Mouse (Mus musculus): ENCODE results near the gene AC124108.1. TPM values are rescaled to one million over a fixed set of nuclear protein-coding genes. Genes with fewer than 3 reads are reported as not detected.
A peak's percentile ranks its signal among the peaks of the same experiment; 100 is the strongest.

The AC124108.1 gene
- total and polyA plus RNA-seq, 2 experiments = not detected

DNA sequence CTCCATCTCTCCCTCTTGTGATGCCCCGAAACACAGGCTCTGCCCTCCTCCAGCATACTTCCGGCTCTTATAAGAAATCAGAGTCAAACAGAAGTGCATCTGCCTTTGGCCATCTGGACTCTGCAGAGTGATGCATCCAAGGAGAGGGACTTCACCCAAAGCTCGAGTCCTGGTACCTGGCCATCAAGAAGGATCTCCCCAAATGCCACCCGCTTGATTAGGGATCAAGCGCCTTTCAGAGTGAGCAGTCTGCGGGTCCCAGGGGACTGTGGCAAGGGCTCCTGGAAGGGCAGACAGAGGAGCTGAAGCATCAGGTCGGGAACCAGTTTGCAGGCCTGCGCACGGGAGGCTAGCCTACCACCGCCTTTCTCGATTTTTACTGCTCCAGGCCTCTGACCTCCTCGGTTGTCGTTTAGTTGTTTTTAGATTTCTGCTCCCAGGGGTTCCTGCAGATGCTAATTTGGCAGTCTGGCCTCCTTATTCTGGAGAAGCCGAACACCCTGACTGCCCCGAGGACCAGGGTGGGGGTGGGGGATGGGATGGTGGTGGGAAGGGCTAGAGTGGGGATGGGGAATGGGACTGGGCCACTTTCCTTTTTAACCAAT, 38.1 kb upstream of the AC124108.1 start:
- H3K27ac ChIP-seq (replicated peaks; ENCODE audit: insufficient read depth, low read depth, low read length) = no peak overlapping the region
- H3K9ac ChIP-seq (ENCODE audit: low read depth, low read length) = no peak overlapping the region
- no peaks in the 10 kb centered on the region for H3K27me3 ChIP-seq (ENCODE audit: control insufficient read depth, insufficient read depth, low read length)
- H3K4me3 ChIP-seq (ENCODE audit: insufficient read depth, low read depth, low read length) = no peak overlapping the region
- TF ChIP-seq CTCF (IDR thresholded peaks at IDR 0.05; ENCODE audit: low read depth, low read length) = no peak
- TF ChIP-seq POLR2A (IDR thresholded peaks at IDR 0.05; ENCODE audit: extremely low read depth, insufficient read depth, low read length) = no peak
- no peaks in the 10 kb centered on the region for H3K4me1 ChIP-seq (ENCODE audit: control insufficient read depth, insufficient read depth, low read length)
- 80% methylated on average over 15 of the region's 15 CpGs for WGBS
- no peaks in the 10 kb centered on the region for H3K79me2 ChIP-seq (ENCODE audit: control insufficient read depth, insufficient read depth, low read length)
- DNase-seq (ENCODE audit: extremely low read depth, low read depth, low spot score) = no peak
- H3K36me3 ChIP-seq (ENCODE audit: control insufficient read depth, insufficient read depth, low read length) = no peaks in the 10 kb centered on the region

DNA sequence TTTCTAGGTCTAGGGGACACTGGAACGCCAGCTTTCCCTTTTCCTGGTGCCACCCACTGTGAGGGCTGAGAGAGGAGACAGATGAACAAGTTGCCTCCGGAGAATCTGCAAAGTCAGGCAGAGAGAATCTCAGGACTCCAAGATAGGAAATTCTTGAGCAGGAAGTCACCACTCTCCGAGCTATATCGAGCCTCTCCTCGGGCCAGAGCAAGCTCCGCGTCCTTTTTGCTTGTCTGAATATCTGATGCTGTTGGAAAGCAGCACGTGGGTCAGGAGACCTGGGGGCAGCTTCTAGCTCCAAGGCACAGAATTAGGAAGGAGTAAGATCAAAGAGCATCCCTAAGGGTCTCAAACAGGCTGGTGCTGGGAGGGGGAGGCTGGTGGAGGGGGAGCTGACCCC, 37.6 kb upstream of the AC124108.1 start:
- 83% methylated on average over 8 of the region's 8 CpGs for WGBS
- H3K79me2 ChIP-seq (ENCODE audit: control insufficient read depth, insufficient read depth, low read length) = no peaks in the 10 kb centered on the region
- no peak overlapping the region for H3K4me3 ChIP-seq (ENCODE audit: insufficient read depth, low read depth, low read length)
- TF ChIP-seq POLR2A (IDR thresholded peaks at IDR 0.05; ENCODE audit: extremely low read depth, insufficient read depth, low read length) (no peak), CTCF (IDR thresholded peaks at IDR 0.05; ENCODE audit: low read depth, low read length) (no peak)
- H3K4me1 ChIP-seq (ENCODE audit: control insufficient read depth, insufficient read depth, low read length) = no peaks in the 10 kb centered on the region
- H3K27ac ChIP-seq (replicated peaks; ENCODE audit: insufficient read depth, low read depth, low read length) = peak overlapping the region; percentile 33
- no peaks in the 10 kb centered on the region for H3K36me3 ChIP-seq (ENCODE audit: control insufficient read depth, insufficient read depth, low read length)
- no peak overlapping the region for H3K9ac ChIP-seq (ENCODE audit: low read depth, low read length)
- no peaks in the 10 kb centered on the region for H3K27me3 ChIP-seq (ENCODE audit: control insufficient read depth, insufficient read depth, low read length)
- DNase-seq (ENCODE audit: extremely low read depth, low read depth, low spot score) = no peak

DNA sequence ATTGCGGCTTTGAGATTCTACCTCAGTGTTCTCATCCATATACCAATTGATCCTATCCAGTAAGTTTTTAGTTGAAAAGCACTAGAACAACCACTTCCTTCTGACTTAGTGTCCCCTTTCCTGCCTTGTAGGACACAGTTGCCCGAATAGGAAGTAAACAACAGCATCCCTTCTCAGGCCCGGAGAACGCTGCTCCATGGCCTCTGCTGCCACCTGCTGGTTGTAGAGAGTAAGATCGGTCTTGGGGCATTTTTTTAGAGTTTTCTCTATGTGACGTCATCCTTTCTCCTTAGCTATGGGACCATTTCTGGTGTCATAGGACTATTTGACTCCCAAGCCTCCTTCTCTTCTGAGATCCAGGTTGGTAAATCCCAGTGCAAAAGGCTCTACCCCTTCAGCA, 35.5 kb upstream of the AC124108.1 start:
- Histone ChIP-seq H3K4me1 (ENCODE audit: control insufficient read depth, insufficient read depth, low read length) (no peaks in the 10 kb centered on the region), H3K36me3 (ENCODE audit: control insufficient read depth, insufficient read depth, low read length) (no peaks in the 10 kb centered on the region), H3K27ac (replicated peaks; ENCODE audit: insufficient read depth, low read depth, low read length) (no peak overlapping the region), H3K4me3 (ENCODE audit: insufficient read depth, low read depth, low read length) (no peak overlapping the region), H3K79me2 (ENCODE audit: control insufficient read depth, insufficient read depth, low read length) (no peaks in the 10 kb centered on the region), H3K9ac (ENCODE audit: low read depth, low read length) (no peak overlapping the region), H3K27me3 (ENCODE audit: control insufficient read depth, insufficient read depth, low read length) (no peaks in the 10 kb centered on the region)
- DNase-seq (ENCODE audit: extremely low read depth, low read depth, low spot score) = peak; percentile 68
- TF ChIP-seq POLR2A (IDR thresholded peaks at IDR 0.05; ENCODE audit: extremely low read depth, insufficient read depth, low read length) (no peak), CTCF (IDR thresholded peaks at IDR 0.05; ENCODE audit: low read depth, low read length) (peak; percentile 95)
- WGBS = 13% methylated on average over 6 of the region's 6 CpGs

DNA sequence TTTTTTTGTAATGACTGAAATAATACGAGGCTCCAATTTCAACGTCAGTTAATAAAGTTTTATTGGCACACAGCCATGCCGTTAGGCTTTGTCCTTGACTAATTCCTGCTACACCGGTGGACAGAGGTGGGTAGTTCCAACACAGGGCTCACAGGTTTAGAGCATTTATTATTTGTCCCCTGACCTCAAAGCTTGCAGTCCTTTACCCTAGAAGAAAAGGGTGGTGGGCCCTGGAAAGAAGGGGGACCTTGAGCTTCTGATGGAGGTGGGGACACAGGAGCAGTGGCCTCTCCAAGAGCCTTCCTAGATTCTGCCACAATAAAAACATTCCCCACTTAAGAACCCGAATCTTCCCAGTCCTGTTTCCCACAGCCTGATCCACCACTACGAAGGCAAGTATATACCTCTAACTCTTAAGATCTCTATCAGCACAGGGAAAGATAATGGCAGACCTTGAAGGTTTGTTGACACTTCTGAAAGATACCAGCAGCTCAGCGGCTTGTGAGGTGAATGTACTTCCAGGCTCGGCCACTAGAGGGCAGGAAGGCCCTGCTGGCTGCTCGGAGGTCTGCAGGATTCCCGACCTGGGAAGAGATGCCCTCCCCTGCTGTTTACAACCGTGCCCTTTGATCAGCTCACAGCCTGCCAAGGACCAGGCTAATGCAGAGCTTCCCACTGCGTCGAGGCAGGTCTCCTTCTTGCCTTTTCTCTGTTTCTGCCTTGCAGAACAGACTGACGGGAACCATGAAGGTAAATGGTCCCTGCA, 34.1 kb upstream of the AC124108.1 start:
- 16% methylated on average over 14 of the region's 14 CpGs for WGBS
- peak; percentile 81 for DNase-seq (ENCODE audit: extremely low read depth, low read depth, low spot score)

DNA sequence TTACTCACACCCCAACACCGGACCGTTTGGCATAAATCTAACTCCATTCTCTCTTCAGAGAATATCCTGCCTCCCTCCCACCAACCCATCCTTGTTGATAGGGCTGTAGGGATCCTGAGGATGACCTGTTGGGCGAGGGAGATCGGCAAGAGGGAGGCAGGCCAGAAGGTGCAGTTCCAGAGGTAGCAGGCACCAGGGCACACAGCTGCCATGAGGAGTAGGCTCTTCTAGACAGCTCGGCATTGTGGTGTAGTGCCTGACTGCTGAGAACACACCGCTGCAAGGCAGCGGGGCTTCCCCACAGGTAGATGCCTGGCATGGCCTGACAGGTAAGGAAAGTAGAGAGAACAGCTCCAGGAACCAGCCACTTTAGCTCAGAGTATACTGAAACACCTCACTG, 33.4 kb upstream of the AC124108.1 start:
- H3K36me3 ChIP-seq (ENCODE audit: control insufficient read depth, insufficient read depth, low read length) = no peaks in the 10 kb centered on the region
- 40% methylated on average over 7 of the region's 7 CpGs for WGBS
- H3K79me2 ChIP-seq (ENCODE audit: control insufficient read depth, insufficient read depth, low read length) = no peaks in the 10 kb centered on the region
- TF ChIP-seq POLR2A (IDR thresholded peaks at IDR 0.05; ENCODE audit: extremely low read depth, insufficient read depth, low read length) (no peak), CTCF (IDR thresholded peaks at IDR 0.05; ENCODE audit: low read depth, low read length) (no peak)
- no peak overlapping the region for H3K27ac ChIP-seq (replicated peaks; ENCODE audit: insufficient read depth, low read depth, low read length)
- no peaks in the 10 kb centered on the region for H3K4me1 ChIP-seq (ENCODE audit: control insufficient read depth, insufficient read depth, low read length)
- no peaks in the 10 kb centered on the region for H3K27me3 ChIP-seq (ENCODE audit: control insufficient read depth, insufficient read depth, low read length)
- no peak overlapping the region for H3K4me3 ChIP-seq (ENCODE audit: insufficient read depth, low read depth, low read length)
- no peak for DNase-seq (ENCODE audit: extremely low read depth, low read depth, low spot score)
- no peak overlapping the region for H3K9ac ChIP-seq (ENCODE audit: low read depth, low read length)

More for the DNA sequence above, 34.1 kb upstream of the AC124108.1 start:
- Histone ChIP-seq H3K27me3 (ENCODE audit: control insufficient read depth, insufficient read depth, low read length) (no peaks in the 10 kb centered on the region), H3K4me1 (ENCODE audit: control insufficient read depth, insufficient read depth, low read length) (no peaks in the 10 kb centered on the region), H3K27ac (replicated peaks; ENCODE audit: insufficient read depth, low read depth, low read length) (no peak overlapping the region), H3K79me2 (ENCODE audit: control insufficient read depth, insufficient read depth, low read length) (no peaks in the 10 kb centered on the region), H3K4me3 (ENCODE audit: insufficient read depth, low read depth, low read length) (no peak overlapping the region), H3K9ac (ENCODE audit: low read depth, low read length) (no peak overlapping the region), H3K36me3 (ENCODE audit: control insufficient read depth, insufficient read depth, low read length) (no peaks in the 10 kb centered on the region)
- TF ChIP-seq POLR2A (IDR thresholded peaks at IDR 0.05; ENCODE audit: extremely low read depth, insufficient read depth, low read length) (no peak), CTCF (IDR thresholded peaks at IDR 0.05; ENCODE audit: low read depth, low read length) (peak; percentile 99)

DNA sequence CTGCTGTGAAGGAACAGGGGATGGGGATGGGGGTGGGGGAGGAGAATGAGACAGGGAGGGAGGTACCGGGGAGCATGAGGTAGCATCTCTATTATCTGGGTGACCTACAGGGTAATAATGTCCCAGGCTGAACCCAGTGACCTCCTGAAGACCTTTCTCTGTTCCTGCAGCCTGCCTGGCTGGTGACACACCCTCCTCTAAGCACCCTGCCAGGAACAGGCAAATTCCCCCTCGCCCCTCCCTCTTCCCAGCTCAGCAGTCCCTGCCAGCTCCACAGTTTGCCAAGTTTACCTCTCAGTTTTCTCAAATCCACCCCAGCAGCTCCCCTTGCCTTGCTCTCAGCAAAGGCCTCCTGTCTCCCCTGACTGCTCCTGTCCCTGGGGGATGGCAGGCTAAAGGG, 32.5 kb upstream of the AC124108.1 start:
- 27% methylated on average over 2 of the region's 2 CpGs for WGBS
- Histone ChIP-seq H3K79me2 (ENCODE audit: control insufficient read depth, insufficient read depth, low read length) (no peaks in the 10 kb centered on the region), H3K27me3 (ENCODE audit: control insufficient read depth, insufficient read depth, low read length) (no peaks in the 10 kb centered on the region), H3K27ac (replicated peaks; ENCODE audit: insufficient read depth, low read depth, low read length) (no peak overlapping the region), H3K4me3 (ENCODE audit: insufficient read depth, low read depth, low read length) (no peak overlapping the region), H3K36me3 (ENCODE audit: control insufficient read depth, insufficient read depth, low read length) (no peaks in the 10 kb centered on the region), H3K9ac (ENCODE audit: low read depth, low read length) (no peak overlapping the region), H3K4me1 (ENCODE audit: control insufficient read depth, insufficient read depth, low read length) (no peaks in the 10 kb centered on the region)
- no peak for DNase-seq (ENCODE audit: extremely low read depth, low read depth, low spot score)
- TF ChIP-seq POLR2A (IDR thresholded peaks at IDR 0.05; ENCODE audit: extremely low read depth, insufficient read depth, low read length) (no peak), CTCF (IDR thresholded peaks at IDR 0.05; ENCODE audit: low read depth, low read length) (no peak)

All from liver, adult 2 months (tissue).